Mouse (Mus musculus): Measurements from ENCODE around the gene Prx. TPM values are rescaled to one million over a fixed set of nuclear protein-coding genes. Genes with fewer than 3 reads are reported as not detected.
"Not testable (repeated sequence)": the region's sequence is repeated elsewhere in the genome, so short reads cannot be mapped to it uniquely, and the experiment has no call there.

The Prx gene
- polyA plus RNA-seq, 1 experiment from 2014 or later = 1.1 TPM

GRCm38 (mm10) chr7:27490227-27490542 is 8.9 kb upstream of the Prx start:
- H3K4me2 ChIP-seq (ENCODE audit: low read length) = peak overlapping the region; percentile 54
- ATAC-seq = no peak
- H3K36me3 ChIP-seq (ENCODE audit: control insufficient read depth, insufficient read depth) = no peaks in the 10 kb centered on the region
- H3K9ac ChIP-seq (replicated peaks; ENCODE audit: low read depth, low read length) = peak overlapping the region; percentile 59
- peak overlapping the region; percentile 40 for H3K4me3 ChIP-seq (replicated peaks; ENCODE audit: low read length)
- 40% methylated on average over 4 of the region's 4 CpGs for WGBS
- H3K4me1 ChIP-seq (replicated peaks; ENCODE audit: control insufficient read depth, insufficient read depth, low read length) = peaks cover 12% of the 10 kb centered on the region
- no peaks in the 10 kb centered on the region for H3K27me3 ChIP-seq (replicated peaks; ENCODE audit: control insufficient read depth, insufficient read depth, low read length)
- H3K27ac ChIP-seq (ENCODE audit: low read length) = peak overlapping the region; percentile 60
- H3K9me3 ChIP-seq (ENCODE audit: control insufficient read depth, low read length) = no peaks in the 10 kb centered on the region

- under 1% methylated on average over 30 of the region's 33 CpGs for WGBS
- no peaks in the 10 kb centered on the region for H3K36me3 ChIP-seq (ENCODE audit: control insufficient read depth, insufficient read depth)
- no peak for ATAC-seq
- H3K4me3 ChIP-seq (replicated peaks; ENCODE audit: low read length) = peak overlapping the region; percentile 40
- peak overlapping the region; percentile 60 for H3K27ac ChIP-seq (ENCODE audit: low read length)
- H3K4me2 ChIP-seq (ENCODE audit: low read length) = peak overlapping the region; percentile 54
- peaks cover 12% of the 10 kb centered on the region for H3K4me1 ChIP-seq (replicated peaks; ENCODE audit: control insufficient read depth, insufficient read depth, low read length)
- peak overlapping the region; percentile 59 for H3K9ac ChIP-seq (replicated peaks; ENCODE audit: low read depth, low read length)
- no peaks in the 10 kb centered on the region for H3K9me3 ChIP-seq (ENCODE audit: control insufficient read depth, low read length)
- H3K27me3 ChIP-seq (replicated peaks; ENCODE audit: control insufficient read depth, insufficient read depth, low read length) = no peaks in the 10 kb centered on the region
Measured at GRCm38 (mm10) chr7:27490543-27491329, 8.4 kb upstream of the Prx start.

DNA sequence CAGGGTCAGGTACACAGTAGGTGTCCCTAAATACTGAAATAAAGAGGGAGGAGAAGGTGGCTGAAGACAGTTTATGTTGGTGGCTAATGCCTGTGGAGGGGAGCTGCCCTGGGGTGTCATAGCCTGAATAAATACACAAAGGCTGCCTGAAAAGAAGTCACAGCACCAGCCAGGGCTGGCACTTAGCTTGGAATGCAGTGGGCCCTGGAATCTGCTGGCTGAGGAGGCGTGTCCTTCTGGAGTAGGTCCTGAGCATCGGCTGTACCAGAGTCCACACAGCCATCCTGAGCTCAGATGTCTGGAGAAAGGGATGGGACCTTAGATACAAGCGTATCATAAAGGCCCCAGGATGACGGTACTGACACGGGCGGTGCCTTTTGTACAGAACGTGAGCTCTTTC is 7.3 kb upstream of the Prx start:
- H3K36me3 ChIP-seq (ENCODE audit: control insufficient read depth, insufficient read depth) = no peaks in the 10 kb centered on the region
- H3K4me3 ChIP-seq (replicated peaks; ENCODE audit: low read length) = no peak overlapping the region
- no peaks in the 10 kb centered on the region for H3K9me3 ChIP-seq (ENCODE audit: control insufficient read depth, low read length)
- no peak overlapping the region for H3K27ac ChIP-seq (ENCODE audit: low read length)
- WGBS = 81% methylated on average over 7 of the region's 7 CpGs
- H3K27me3 ChIP-seq (replicated peaks; ENCODE audit: control insufficient read depth, insufficient read depth, low read length) = no peaks in the 10 kb centered on the region
- peaks cover 8% of the 10 kb centered on the region for H3K4me1 ChIP-seq (replicated peaks; ENCODE audit: control insufficient read depth, insufficient read depth, low read length)
- H3K9ac ChIP-seq (replicated peaks; ENCODE audit: low read depth, low read length) = no peak overlapping the region
- no peak overlapping the region for H3K4me2 ChIP-seq (ENCODE audit: low read length)
- no peak for ATAC-seq

DNA sequence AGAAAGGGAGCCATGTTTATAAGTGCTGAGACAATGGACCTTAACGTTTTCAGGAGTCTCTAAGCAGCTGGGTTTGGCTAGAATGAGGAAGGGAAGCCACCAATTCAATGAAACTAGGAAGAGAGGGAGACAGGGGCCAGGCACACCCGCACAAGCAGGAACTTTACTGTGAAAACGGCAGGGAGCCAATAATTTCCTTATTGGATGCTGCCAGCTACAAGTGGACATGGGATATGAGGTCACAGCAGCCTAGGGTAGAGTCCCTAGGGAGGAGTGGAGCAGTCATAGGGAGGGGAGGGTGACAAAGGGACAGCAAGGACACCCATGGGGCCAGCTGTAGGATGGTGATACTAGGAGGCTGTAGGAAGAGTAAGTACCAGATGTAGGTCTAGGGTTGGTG is 6.1 kb upstream of the Prx start:
- ATAC-seq = no peak
- Histone ChIP-seq H3K36me3 (ENCODE audit: control insufficient read depth, insufficient read depth) (no peaks in the 10 kb centered on the region), H3K4me1 (replicated peaks; ENCODE audit: control insufficient read depth, insufficient read depth, low read length) (peaks cover 8% of the 10 kb centered on the region), H3K9me3 (ENCODE audit: control insufficient read depth, low read length) (no peaks in the 10 kb centered on the region), H3K27me3 (replicated peaks; ENCODE audit: control insufficient read depth, insufficient read depth, low read length) (no peaks in the 10 kb centered on the region), H3K4me3 (replicated peaks; ENCODE audit: low read length) (no peak overlapping the region), H3K4me2 (ENCODE audit: low read length) (no peak overlapping the region), H3K27ac (ENCODE audit: low read length) (no peak overlapping the region), H3K9ac (replicated peaks; ENCODE audit: low read depth, low read length) (no peak overlapping the region)
- 74% methylated on average over 3 of the region's 3 CpGs for WGBS

- no peak overlapping the region for H3K4me2 ChIP-seq (ENCODE audit: low read length)
- H3K27ac ChIP-seq (ENCODE audit: low read length) = no peak overlapping the region
- H3K9ac ChIP-seq (replicated peaks; ENCODE audit: low read depth, low read length) = no peak overlapping the region
- no peak for ATAC-seq
- no peaks in the 10 kb centered on the region for H3K27me3 ChIP-seq (replicated peaks; ENCODE audit: control insufficient read depth, insufficient read depth, low read length)
- H3K36me3 ChIP-seq (ENCODE audit: control insufficient read depth, insufficient read depth) = no peaks in the 10 kb centered on the region
- WGBS = 89% methylated on average over 5 of the region's 5 CpGs
- H3K4me1 ChIP-seq (replicated peaks; ENCODE audit: control insufficient read depth, insufficient read depth, low read length) = peaks cover 8% of the 10 kb centered on the region
- H3K9me3 ChIP-seq (ENCODE audit: control insufficient read depth, low read length) = no peaks in the 10 kb centered on the region
- no peak overlapping the region for H3K4me3 ChIP-seq (replicated peaks; ENCODE audit: low read length)
Measured at GRCm38 (mm10) chr7:27493450-27493849, 5.7 kb upstream of the Prx start.

GRCm38 (mm10) chr7:27494659-27495367 is 4.3 kb upstream of the Prx start:
- not testable (repeated sequence) for H3K9me3 ChIP-seq (ENCODE audit: control insufficient read depth, low read length); H3K27ac ChIP-seq (ENCODE audit: low read length); H3K4me1 ChIP-seq (replicated peaks; ENCODE audit: control insufficient read depth, insufficient read depth, low read length); ATAC-seq; H3K27me3 ChIP-seq (replicated peaks; ENCODE audit: control insufficient read depth, insufficient read depth, low read length); H3K36me3 ChIP-seq (ENCODE audit: control insufficient read depth, insufficient read depth); H3K4me3 ChIP-seq (replicated peaks; ENCODE audit: low read length); H3K9ac ChIP-seq (replicated peaks; ENCODE audit: low read depth, low read length); H3K4me2 ChIP-seq (ENCODE audit: low read length)
- WGBS = 88% methylated on average over 9 of the region's 9 CpGs

GRCm38 (mm10) chr7:27501620-27502019 is 2.5 kb downstream of the Prx start:
- no peak overlapping the region for H3K4me2 ChIP-seq (ENCODE audit: low read length)
- no peaks in the 10 kb centered on the region for H3K27me3 ChIP-seq (replicated peaks; ENCODE audit: control insufficient read depth, insufficient read depth, low read length)
- 74% methylated on average over 4 of the region's 4 CpGs for WGBS
- no peak overlapping the region for H3K27ac ChIP-seq (ENCODE audit: low read length)
- H3K9me3 ChIP-seq (ENCODE audit: control insufficient read depth, low read length) = no peaks in the 10 kb centered on the region
- no peak for ATAC-seq
- H3K36me3 ChIP-seq (ENCODE audit: control insufficient read depth, insufficient read depth) = no peaks in the 10 kb centered on the region
- H3K4me3 ChIP-seq (replicated peaks; ENCODE audit: low read length) = no peak overlapping the region
- H3K9ac ChIP-seq (replicated peaks; ENCODE audit: low read depth, low read length) = no peak overlapping the region
- no peaks in the 10 kb centered on the region for H3K4me1 ChIP-seq (replicated peaks; ENCODE audit: control insufficient read depth, insufficient read depth, low read length)

- Histone ChIP-seq H3K4me2 (ENCODE audit: low read length) (peak overlapping the region; percentile 70; the same call in 1 of the 2 replicates), H3K36me3 (ENCODE audit: control insufficient read depth, insufficient read depth) (no peaks in the 10 kb centered on the region), H3K4me3 (replicated peaks; ENCODE audit: low read length) (no peak overlapping the region), H3K9me3 (ENCODE audit: control insufficient read depth, low read length) (no peaks in the 10 kb centered on the region), H3K27me3 (replicated peaks; ENCODE audit: control insufficient read depth, insufficient read depth, low read length) (no peaks in the 10 kb centered on the region), H3K4me1 (replicated peaks; ENCODE audit: control insufficient read depth, insufficient read depth, low read length) (peaks cover 14% of the 10 kb centered on the region), H3K9ac (replicated peaks; ENCODE audit: low read depth, low read length) (no peak overlapping the region), H3K27ac (ENCODE audit: low read length) (no peak overlapping the region)
- 56% methylated on average over 9 of the region's 9 CpGs for WGBS
- no peak for ATAC-seq
Measured at GRCm38 (mm10) chr7:27506765-27507370, 7.7 kb downstream of the Prx start.
